Mouse (Mus musculus): ENCODE results near the gene Pik3r4. TPM values are rescaled to one million over a fixed set of nuclear protein-coding genes. Genes with fewer than 3 reads are reported as not detected.
A peak's percentile ranks its signal among the peaks of the same experiment; 100 is the strongest.

The Pik3r4 gene
- total RNA-seq, 2 experiments from 2014 or later, result 39.2 to 41.8 TPM

DNA sequence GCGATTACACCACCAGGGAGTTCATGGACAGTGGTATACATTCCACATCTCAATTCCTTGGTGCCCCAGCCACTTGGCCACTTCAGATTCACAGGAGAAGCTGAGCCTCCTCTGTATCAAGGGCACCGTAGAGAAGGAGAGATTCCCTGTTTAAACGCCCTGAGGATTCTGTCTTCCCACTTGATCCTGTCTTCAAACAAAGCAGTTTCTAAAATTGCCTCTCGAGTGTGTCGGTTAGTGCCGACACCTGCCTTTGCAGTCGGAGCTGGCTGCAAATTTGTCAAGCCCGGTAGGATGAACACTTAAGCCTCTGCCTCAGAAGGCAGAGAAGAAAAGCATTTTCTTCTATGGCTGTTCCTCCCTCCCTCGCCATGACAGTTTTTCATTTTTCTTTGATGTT lies 50.3 kb downstream of the Pik3r4 start:
- DNase-seq (ENCODE audit: low spot score in 2 of 2), result peak in 1 of 2 experiments; percentile 46
- intact Hi-C loops (cut with DNase I), result loop anchor here (2.0 to 10.0 kb wide), 4 partner anchors 162 to 422 kb away; no protein-coding TSS in a partner anchor

DNA sequence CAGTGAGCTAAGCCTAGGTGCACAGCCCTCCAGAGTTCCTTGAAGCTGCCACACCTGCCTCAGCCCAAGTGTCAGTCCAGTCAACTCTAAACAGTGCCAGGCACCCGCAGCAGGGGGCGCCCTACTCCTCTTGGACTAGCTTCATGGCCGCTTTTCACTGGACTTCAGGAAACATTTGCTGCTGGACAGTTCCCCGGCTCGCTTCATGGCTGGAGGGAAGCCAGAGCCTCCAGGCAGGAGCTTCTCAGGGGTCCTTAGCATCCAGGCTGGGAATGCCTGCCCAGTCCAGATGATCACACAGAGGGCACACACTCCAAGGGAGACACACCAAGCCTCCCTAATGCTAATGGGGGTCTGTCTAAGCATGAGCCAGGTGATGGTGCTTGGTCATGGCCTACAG lies 51.1 kb downstream of the Pik3r4 start:
- DNase-seq (ENCODE audit: low spot score in 2 of 2), result peak; percentile 69 to 72
- intact Hi-C loops (cut with DNase I), result loop anchor here (2.0 to 10.0 kb wide), 4 partner anchors 161 to 421 kb away; no protein-coding TSS in a partner anchor

DNA sequence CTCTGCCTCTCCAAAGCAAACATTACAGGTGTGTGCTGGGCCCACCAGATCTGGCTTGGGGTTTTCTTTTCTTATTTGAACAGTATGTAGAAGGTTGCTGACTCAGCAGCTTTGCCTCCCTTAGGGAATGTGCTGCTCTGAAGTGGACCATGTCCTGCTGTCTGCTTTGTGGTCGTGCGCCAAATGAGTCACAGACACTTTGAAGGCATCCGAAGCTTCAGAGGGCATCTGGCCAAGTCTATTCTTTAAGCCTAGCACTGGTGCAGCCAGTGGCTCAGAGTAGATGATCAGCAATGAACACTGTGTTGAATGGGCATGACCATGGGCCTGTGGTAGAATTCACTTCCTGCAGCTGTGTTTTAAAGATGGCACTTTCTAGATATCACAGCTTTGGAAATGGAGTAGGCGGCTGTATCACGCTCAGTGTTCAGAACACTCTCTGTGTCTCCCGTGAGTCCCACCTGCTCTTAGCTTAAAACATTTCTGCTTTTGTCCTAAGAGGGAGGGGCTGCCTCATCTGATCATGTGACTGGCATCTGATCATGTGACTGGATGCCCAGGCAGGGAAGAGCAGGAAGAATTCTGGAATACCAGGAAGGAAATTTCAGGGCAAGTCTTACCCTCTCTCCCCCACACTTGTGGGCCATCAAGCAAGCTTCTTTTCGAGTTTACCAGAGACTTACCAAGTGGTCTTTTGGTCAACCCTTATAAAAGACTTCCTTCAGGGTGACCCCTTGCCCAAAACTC lies 54.2 kb downstream of the Pik3r4 start:
- intact Hi-C loops (cut with DNase I), result loop anchor here (10.0 kb wide), 1 partner anchor 418 kb away; no protein-coding TSS in a partner anchor
- DNase-seq (ENCODE audit: low spot score in 2 of 2), result peak in 1 of 2 experiments; percentile 49

DNA sequence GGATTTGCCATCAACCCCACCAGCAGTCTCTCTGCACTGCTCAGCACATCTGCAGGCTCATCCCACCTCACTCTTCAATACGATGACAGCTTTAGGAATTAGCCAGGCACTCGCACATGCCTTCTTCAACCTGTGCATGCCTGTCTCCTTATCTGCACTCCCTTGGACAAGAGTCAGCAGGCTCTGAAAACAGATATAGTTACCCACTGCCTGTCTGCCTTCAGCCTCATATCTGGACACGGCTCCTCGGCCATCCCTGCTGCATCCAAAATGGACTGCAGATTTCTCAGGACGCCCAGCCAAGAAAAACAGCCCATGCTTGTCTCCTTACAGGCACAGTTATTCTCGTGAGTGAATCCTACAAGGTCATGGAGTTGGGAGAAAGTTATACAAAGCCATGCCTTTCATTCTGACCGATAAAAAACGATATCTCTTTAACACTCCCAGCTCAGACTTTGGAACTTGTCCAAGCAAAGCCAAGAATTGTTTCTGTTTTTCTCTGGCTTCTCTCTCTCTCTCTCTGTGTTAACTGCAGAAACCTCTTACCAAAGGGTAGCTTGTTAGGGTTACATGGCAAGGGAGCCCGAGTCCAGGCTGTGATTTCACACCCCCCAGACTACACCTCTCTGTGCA lies 55.1 kb downstream of the Pik3r4 start:
- no peak for DNase-seq (ENCODE audit: low spot score in 2 of 2)
- intact Hi-C loops (cut with DNase I), result loop anchor here (10.0 kb wide), 1 partner anchor 417 kb away; no protein-coding TSS in a partner anchor

DNA sequence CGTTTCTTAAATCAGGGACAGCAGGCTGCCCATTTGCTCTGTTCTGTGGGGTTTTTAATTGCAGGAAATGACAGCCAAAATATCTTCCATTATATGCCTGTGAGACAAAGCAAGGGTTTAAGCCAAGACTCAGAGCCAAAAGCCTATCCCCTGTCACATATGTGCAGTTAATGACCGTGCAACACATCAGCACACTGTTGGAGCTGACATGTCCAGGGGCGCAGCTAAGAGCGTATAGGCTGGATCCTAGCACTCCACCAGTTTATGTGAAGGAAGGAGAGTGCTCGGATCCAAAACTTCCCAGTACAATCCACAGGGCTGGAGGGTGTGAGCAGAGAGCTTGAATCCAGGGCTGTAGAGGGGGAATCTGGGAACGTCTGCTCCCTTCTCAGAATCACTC lies 57.9 kb downstream of the Pik3r4 start:
- no peak for DNase-seq (ENCODE audit: low spot score in 2 of 2)
- intact Hi-C loops (cut with DNase I), result no loop called here

DNA sequence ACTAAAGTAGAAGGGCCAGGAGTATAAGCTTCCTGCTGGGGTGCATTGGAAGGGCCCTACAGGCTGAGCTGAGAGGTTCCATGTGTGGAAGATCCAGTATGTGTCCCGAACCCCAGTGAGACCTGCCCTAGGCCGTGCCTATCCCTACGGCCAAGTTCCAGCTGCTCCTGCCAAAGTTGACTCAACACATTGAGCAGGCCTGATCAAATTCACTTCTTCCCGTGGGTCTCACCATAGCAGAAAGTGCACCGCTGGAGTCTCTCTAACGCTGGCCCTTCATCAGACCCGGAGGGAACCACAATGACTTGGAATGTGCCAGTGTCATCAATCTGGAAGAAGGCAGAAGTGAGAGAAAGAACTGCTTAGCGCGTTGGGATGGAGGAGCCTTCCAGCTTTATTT lies 59.2 kb downstream of the Pik3r4 start:
- DNase-seq (ENCODE audit: low spot score in 2 of 2), result no peak
- intact Hi-C loops (cut with DNase I), result no loop called here

DNA sequence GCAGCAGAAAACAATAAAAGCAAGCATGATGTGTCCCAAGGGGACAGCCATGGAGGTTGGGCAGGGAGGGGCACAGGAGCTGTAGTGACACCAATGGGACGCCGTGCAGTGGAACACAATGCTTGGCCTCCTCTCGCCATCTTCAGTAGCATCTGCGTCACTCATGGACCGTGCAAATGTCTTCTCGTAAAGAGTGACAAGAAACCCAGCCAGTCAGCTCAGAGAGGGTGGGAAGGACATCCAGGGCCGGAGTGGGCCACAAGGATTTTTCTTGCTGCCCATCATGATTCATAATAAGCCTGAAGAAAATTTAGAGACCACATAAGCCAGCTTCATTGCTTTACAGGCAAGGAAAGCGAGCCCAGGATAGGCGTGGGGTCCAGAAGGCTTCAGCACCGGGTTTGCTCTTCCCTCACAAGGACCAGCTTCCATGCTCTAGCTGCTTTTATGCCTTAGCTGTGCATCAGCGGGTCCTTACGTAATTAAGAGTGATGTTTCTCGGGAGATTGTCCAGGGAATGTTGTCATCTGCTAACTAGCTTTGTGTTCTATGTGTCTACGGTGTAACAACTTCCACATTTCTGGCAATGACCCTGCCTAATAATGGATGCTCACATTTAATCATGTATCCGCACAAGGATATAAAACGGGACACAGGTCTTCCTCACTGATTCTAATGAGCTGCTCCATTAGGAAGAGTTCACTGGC lies 61.6 kb downstream of the Pik3r4 start:
- intact Hi-C loops (cut with DNase I), result no loop called here
- no peak for DNase-seq (ENCODE audit: low spot score in 2 of 2)

DNA sequence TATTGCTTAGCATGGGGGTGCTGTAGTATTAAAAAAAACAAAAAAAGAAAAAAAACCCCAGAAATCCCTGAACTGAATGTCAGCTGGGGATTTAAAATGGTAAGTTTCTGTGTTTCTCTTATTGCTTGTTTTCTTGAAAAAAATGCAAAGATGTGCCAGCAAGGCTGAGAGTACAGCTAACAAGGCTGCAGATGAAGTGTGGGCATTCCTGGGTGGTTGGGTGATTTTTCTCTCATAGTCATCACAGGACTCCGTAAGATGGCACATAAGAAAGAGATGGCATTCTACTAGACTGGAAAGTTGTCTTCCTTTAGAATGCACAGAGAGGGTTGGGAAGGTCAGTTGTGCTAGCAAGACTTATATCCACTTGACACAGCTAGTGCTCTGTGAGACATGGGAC lies 62.2 kb downstream of the Pik3r4 start:
- intact Hi-C loops (cut with DNase I), result no loop called here
- no peak for DNase-seq (ENCODE audit: low spot score in 2 of 2)

DNA sequence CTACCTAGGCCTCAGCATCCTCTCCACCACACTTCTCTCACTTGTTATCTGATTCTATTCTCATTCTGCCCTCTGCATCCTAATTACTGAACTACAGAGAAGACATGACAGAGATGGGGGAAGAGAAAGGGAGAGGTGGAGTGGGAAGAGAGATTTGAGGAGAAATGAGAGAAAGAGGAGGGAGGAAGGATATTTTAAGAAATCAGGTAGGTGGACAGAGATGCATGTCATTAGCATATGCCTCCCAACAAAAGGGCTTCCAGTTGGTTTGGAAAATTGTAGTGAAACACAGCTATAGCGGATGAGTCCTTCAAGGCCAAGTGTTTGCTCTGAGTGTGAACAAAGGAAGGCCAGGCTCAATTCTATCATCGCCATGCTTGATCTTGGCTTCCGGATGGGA lies 69.3 kb downstream of the Pik3r4 start:
- intact Hi-C loops (cut with DNase I), result no loop called here
- no peak for DNase-seq (ENCODE audit: low spot score in 2 of 2)

DNA sequence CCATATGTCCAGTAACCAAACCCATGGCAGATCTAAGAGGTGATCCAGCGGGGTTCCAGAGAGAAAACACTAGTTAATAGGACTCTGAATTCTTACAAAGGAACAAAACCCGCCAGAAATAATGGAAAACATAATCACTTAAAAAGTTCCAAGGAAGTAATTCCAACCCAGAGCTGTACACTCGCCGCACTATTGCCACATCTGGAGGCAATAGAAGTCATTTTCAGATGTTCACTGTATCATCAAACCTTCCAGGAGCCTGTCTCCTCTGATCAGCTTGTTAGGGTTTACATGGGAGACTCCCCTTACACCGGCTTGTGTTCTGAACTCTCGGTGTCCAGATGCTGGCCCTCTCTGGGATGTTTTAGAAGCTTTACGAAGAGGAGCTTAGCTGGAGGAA lies 76.6 kb downstream of the Pik3r4 start:
- DNase-seq (ENCODE audit: low spot score in 2 of 2), result no peak
- intact Hi-C loops (cut with DNase I), result no loop called here

DNA sequence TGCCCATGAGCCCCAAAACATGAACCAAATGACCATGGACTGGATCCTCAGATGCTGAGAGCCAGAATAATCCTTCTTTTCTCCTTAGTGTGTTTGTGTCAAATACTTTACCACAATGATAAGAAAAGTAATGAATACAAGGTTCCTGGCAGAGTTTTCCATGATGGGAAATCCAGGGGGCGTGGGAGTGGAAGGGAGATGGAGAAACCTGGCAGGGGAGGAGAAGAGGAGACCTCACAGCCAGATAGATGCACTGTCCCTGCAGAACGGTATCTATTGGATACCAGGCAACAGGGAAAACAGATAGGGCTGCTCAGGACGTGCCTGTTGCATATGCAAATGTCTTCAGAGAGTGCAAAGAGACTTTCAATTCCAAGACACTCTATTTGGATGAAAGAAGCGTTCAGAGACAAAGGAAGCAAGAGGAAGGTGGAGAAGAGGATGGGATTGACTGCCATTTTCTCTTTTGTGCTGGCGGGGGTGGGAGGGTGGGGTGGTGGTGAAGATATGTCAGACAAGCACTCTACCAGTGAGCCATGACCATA lies 77.1 kb downstream of the Pik3r4 start:
- intact Hi-C loops (cut with DNase I), result no loop called here
- no peak for DNase-seq (ENCODE audit: low spot score in 2 of 2)

DNA sequence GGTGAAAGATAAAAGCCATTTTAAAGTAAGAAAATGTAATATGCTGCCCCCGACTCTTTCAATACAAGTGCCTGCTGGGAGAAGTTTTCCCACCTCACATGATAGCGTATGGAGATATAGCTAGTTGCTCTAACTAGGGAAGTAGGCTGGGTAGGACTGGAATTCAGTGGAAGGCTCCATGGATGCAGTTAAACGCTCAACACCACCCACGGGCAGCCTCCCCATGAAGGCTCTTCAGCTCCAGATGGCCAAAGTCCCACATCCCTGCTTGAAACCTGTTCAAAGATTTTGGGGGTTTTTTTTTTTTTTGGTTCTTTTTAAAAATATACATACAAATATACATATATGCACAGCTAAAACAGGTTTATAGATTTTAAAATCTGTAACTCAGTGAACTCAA lies 77.7 kb downstream of the Pik3r4 start:
- DNase-seq (ENCODE audit: low spot score in 2 of 2), result peak; percentile 68 to 74
- intact Hi-C loops (cut with DNase I), result no loop called here

DNA sequence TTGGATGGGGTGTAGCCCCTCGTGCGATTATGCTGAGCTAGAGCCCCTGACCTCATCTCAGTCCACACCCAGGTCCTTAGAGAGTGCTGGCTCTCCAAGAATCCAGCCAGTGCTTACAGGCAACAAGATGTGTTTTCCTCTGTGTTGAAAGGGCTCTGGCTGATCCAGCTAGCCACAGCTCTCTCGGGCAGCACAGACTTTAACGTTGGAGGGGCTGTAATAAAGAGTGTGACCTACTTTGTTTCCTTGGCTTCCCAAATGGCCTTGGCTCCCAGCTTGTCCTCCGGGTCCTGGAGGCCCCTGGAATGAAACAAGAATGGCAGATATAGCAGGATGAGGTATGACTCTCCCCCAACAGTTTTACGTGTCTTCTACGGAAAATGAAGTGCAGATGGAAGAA lies 89.2 kb downstream of the Pik3r4 start:
- intact Hi-C loops (cut with DNase I), result no loop called here

DNA sequence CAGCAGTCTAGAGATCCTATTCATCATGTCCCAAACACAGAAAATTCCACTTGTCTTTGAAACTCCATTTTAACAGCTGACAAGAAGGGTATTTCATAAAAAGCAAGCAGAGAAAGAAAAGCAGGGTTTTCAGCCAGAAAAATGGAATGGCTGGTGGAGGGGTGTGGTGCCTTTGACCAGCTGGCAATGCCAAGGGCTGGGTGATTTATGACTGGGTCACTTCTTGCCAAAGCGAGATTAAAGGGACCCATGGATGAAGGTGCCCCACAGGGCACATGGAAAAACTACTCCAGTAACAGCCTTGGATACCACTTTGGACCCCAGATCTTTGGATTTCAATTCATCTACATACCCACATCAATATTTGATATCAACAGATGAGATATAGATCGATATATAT lies 91.9 kb downstream of the Pik3r4 start:
- intact Hi-C loops (cut with DNase I), result no loop called here

More for the DNA sequence above, 89.2 kb downstream of the Pik3r4 start:
- DNase-seq (ENCODE audit: low spot score in 2 of 2), result no peak

DNA sequence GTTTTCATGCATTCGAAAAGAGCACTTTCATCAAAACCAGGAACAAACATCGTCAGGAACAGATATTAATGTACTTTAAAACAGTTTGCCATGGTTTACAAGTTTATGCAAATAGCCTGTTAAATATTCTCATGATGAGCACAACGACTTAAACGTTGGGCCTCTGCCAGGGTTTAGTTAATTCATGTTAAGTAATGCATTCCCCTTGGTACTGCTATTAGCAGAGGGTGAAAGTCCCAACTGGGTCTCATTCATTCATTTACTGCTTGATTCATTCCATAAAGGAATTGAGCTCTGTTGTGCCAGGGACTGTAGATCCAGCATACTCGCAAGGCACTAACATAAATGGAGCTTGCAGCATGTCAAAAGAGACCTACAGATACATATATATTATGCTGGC lies 92.4 kb downstream of the Pik3r4 start:
- intact Hi-C loops (cut with DNase I), result no loop called here

More for the DNA sequence above, 91.9 kb downstream of the Pik3r4 start:
- DNase-seq (ENCODE audit: low spot score in 2 of 2), result no peak

More for the DNA sequence above, 92.4 kb downstream of the Pik3r4 start:
- no peak for DNase-seq (ENCODE audit: low spot score in 2 of 2)

Other genes starting within 250 kb of the Pik3r4 start
- 10 to 100 TPM in 1 of 2 experiments, 1 to 10 TPM in 1; 9.5 to 10.8 TPM for gene Aste1, start 247.6 kb upstream of the Pik3r4 start, total RNA-seq (2021)
- 1 to 10 TPM; 1.4 to 1.5 TPM for gene Nek11, start 247.5 kb upstream of the Pik3r4 start, total RNA-seq (2021)
- 100 to 1,000 TPM; 233 to 249 TPM for gene Atp2c1, start 115.7 kb upstream of the Pik3r4 start, total RNA-seq (2021)
- under 1 TPM; 0.49 to 0.51 TPM for gene Col6a6, start 185.2 kb downstream of the Pik3r4 start, total RNA-seq (2021)